Mouse (Mus musculus): ENCODE measurements around the gene Atp6v0a1.

DNA sequence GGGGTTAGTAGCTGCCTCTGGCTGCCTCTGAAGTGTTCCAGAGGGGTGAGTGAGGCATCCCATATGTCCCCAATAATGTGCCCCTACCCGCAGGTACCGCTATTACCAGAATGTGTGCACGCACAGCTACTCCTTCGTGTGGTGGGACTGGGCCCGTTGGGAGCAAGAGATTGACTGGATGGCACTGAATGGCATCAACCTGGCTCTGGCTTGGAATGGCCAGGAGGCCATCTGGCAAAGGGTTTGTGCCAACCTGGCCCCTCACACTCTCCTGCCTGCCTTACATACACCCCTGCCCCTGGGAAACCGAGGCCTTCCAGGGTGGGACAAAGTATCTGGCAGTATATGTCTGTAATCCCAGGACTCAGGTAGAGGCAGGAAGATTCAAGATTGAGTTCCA, 61.7 kb downstream of the Atp6v0a1 start:
- no peak for TF ChIP-seq CTCF (IDR thresholded peaks at IDR 0.05; ENCODE audit: insufficient read depth, low read depth, low read length)
- TF ChIP-seq POLR2A (IDR thresholded peaks at IDR 0.05; ENCODE audit: insufficient read depth, low read depth, low read length), result no peak
